Mouse (Mus musculus): ENCODE results near the gene Ptprm. TPM values are rescaled to one million over a fixed set of nuclear protein-coding genes. Genes with fewer than 3 reads are reported as not detected.

The Ptprm gene
- polyA plus RNA-seq, 2 experiments, result 0.66 to 0.79 TPM

- Histone ChIP-seq H3K4me1 (replicated peaks; ENCODE audit: control insufficient read depth in 2 of 2, insufficient read depth in 2 of 2, low read length in 1 of 2) (no peaks in the 10 kb centered on the region), H3K36me3 (replicated peaks; ENCODE audit: control insufficient read depth, insufficient read depth, low read depth) (no peaks in the 10 kb centered on the region), H3K9ac (replicated peaks) (no peak overlapping the region), H3K9me3 (ENCODE audit: control insufficient read depth, low read length) (no peaks in the 10 kb centered on the region), H3K27ac (no peak overlapping the region), H3K4me3 (ENCODE audit: insufficient read depth in 1 of 2, low read depth in 2 of 2, low read length in 2 of 2) (no peak overlapping the region), H3K27me3 (ENCODE audit: control insufficient read depth, insufficient read depth, low read length) (no peaks in the 10 kb centered on the region), H3K4me2 (ENCODE audit: low read depth) (no peak overlapping the region)
- DNase-seq (ENCODE audit: low read depth in 3 of 3, low spot score in 3 of 3), result no peak
- TF ChIP-seq CTCF (IDR thresholded peaks at IDR 0.05; ENCODE audit: low read depth) (no peak), EP300 (IDR thresholded peaks at IDR 0.05; ENCODE audit: low read depth) (no peak)
- ATAC-seq (ENCODE audit: insufficient read depth), result no peak
- 77% methylated on average over 18 of the region's 18 CpGs for WGBS (ENCODE audit: insufficient replicate concordance)
Measured at GRCm38 (mm10) chr17:67303326-67304099, 50.7 kb downstream of the Ptprm start.

- no peak for DNase-seq (ENCODE audit: low read depth in 3 of 3, low spot score in 3 of 3)
Measured at GRCm38 (mm10) chr17:67302569-67302968, 51.7 kb downstream of the Ptprm start.

GRCm38 (mm10) chr17:67302074-67302473 lies 52.2 kb downstream of the Ptprm start:
- no peak for ATAC-seq (ENCODE audit: insufficient read depth)
- Histone ChIP-seq H3K4me2 (ENCODE audit: low read depth) (no peak overlapping the region), H3K9ac (replicated peaks) (no peak overlapping the region), H3K36me3 (replicated peaks; ENCODE audit: control insufficient read depth, insufficient read depth, low read depth) (no peaks in the 10 kb centered on the region), H3K27me3 (ENCODE audit: control insufficient read depth, insufficient read depth, low read length) (no peaks in the 10 kb centered on the region), H3K4me1 (replicated peaks; ENCODE audit: control insufficient read depth in 2 of 2, insufficient read depth in 2 of 2, low read length in 1 of 2) (no peaks in the 10 kb centered on the region), H3K9me3 (ENCODE audit: control insufficient read depth, low read length) (no peaks in the 10 kb centered on the region), H3K27ac (no peak overlapping the region), H3K4me3 (ENCODE audit: insufficient read depth in 1 of 2, low read depth in 2 of 2, low read length in 2 of 2) (no peak overlapping the region)
- 62% methylated on average over 4 of the region's 4 CpGs for WGBS (ENCODE audit: insufficient replicate concordance)
- no peak for DNase-seq (ENCODE audit: low read depth in 3 of 3, low spot score in 3 of 3)
- no peak for TF ChIP-seq CTCF (IDR thresholded peaks at IDR 0.05; ENCODE audit: low read depth)
- TF ChIP-seq EP300 (IDR thresholded peaks at IDR 0.05; ENCODE audit: low read depth), result no peak

More at GRCm38 (mm10) chr17:67302569-67302968, 51.7 kb downstream of the Ptprm start:
- Histone ChIP-seq H3K4me2 (ENCODE audit: low read depth) (no peak overlapping the region), H3K4me1 (replicated peaks; ENCODE audit: control insufficient read depth in 2 of 2, insufficient read depth in 2 of 2, low read length in 1 of 2) (no peaks in the 10 kb centered on the region), H3K36me3 (replicated peaks; ENCODE audit: control insufficient read depth, insufficient read depth, low read depth) (no peaks in the 10 kb centered on the region), H3K4me3 (ENCODE audit: insufficient read depth in 1 of 2, low read depth in 2 of 2, low read length in 2 of 2) (no peak overlapping the region), H3K9ac (replicated peaks) (no peak overlapping the region), H3K27me3 (ENCODE audit: control insufficient read depth, insufficient read depth, low read length) (no peaks in the 10 kb centered on the region), H3K27ac (no peak overlapping the region), H3K9me3 (ENCODE audit: control insufficient read depth, low read length) (no peaks in the 10 kb centered on the region)
- ATAC-seq (ENCODE audit: insufficient read depth), result no peak
- TF ChIP-seq CTCF (IDR thresholded peaks at IDR 0.05; ENCODE audit: low read depth) (no peak), EP300 (IDR thresholded peaks at IDR 0.05; ENCODE audit: low read depth) (no peak)
- 70% methylated on average over 4 of the region's 4 CpGs for WGBS (ENCODE audit: insufficient replicate concordance)

- no peak overlapping the region for H3K27ac ChIP-seq
- ATAC-seq (ENCODE audit: insufficient read depth) (no peak), DNase-seq (ENCODE audit: low read depth in 3 of 3, low spot score in 3 of 3) (no peak)
- no peaks in the 10 kb centered on the region for H3K9me3 ChIP-seq (ENCODE audit: control insufficient read depth, low read length)
- no peak overlapping the region for H3K9ac ChIP-seq (replicated peaks)
- TF ChIP-seq EP300 (IDR thresholded peaks at IDR 0.05; ENCODE audit: low read depth) (no peak), CTCF (IDR thresholded peaks at IDR 0.05; ENCODE audit: low read depth) (no peak)
- no peak overlapping the region for H3K4me3 ChIP-seq (ENCODE audit: insufficient read depth in 1 of 2, low read depth in 2 of 2, low read length in 2 of 2)
- 58% methylated on average over 4 of the region's 4 CpGs for WGBS (ENCODE audit: insufficient replicate concordance)
- H3K27me3 ChIP-seq (ENCODE audit: control insufficient read depth, insufficient read depth, low read length), result no peaks in the 10 kb centered on the region
- H3K4me2 ChIP-seq (ENCODE audit: low read depth), result no peak overlapping the region
- no peaks in the 10 kb centered on the region for H3K4me1 ChIP-seq (replicated peaks; ENCODE audit: control insufficient read depth in 2 of 2, insufficient read depth in 2 of 2, low read length in 1 of 2)
- no peaks in the 10 kb centered on the region for H3K36me3 ChIP-seq (replicated peaks; ENCODE audit: control insufficient read depth, insufficient read depth, low read depth)
Measured at GRCm38 (mm10) chr17:67301367-67301766, 52.9 kb downstream of the Ptprm start.

- no peaks in the 10 kb centered on the region for H3K9me3 ChIP-seq (ENCODE audit: control insufficient read depth, low read length)
- 64% methylated on average over 9 of the region's 9 CpGs for WGBS (ENCODE audit: insufficient replicate concordance)
- H3K9ac ChIP-seq (replicated peaks), result no peak overlapping the region
- H3K4me3 ChIP-seq (ENCODE audit: insufficient read depth in 1 of 2, low read depth in 2 of 2, low read length in 2 of 2), result no peak overlapping the region
- no peaks in the 10 kb centered on the region for H3K27me3 ChIP-seq (ENCODE audit: control insufficient read depth, insufficient read depth, low read length)
- ATAC-seq (ENCODE audit: insufficient read depth), result no peak
- no peaks in the 10 kb centered on the region for H3K4me1 ChIP-seq (replicated peaks; ENCODE audit: control insufficient read depth in 2 of 2, insufficient read depth in 2 of 2, low read length in 1 of 2)
- H3K4me2 ChIP-seq (ENCODE audit: low read depth), result no peak overlapping the region
- H3K36me3 ChIP-seq (replicated peaks; ENCODE audit: control insufficient read depth, insufficient read depth, low read depth), result no peaks in the 10 kb centered on the region
- DNase-seq (ENCODE audit: low read depth in 3 of 3, low spot score in 3 of 3), result no peak
- no peak overlapping the region for H3K27ac ChIP-seq
- TF ChIP-seq EP300 (IDR thresholded peaks at IDR 0.05; ENCODE audit: low read depth) (no peak), CTCF (IDR thresholded peaks at IDR 0.05; ENCODE audit: low read depth) (no peak)
Measured at GRCm38 (mm10) chr17:67298269-67298798, 55.9 kb downstream of the Ptprm start.

All from liver, embryonic 14.5 days (tissue).